In the genomic region with DNA sequence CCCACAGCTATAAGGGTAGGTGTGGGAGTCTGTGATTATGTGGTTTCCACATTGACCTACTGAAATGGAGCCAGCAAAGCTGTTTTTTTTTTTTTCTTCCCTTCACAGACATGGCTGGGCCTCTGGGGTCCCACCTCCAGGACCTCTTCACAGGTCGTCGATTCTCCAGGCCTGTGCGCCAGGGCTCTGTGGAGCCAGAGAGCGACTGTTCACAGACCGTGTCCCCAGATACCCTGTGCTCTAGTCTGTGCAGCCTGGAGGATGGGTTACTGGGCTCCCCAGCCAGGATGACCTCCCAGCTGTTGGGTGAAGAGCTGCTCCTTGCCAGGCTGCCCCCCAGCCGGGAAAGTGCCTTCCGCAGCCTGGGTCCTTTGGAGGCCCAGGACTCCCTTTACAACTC, we compare ENCODE assay signal across 8 mouse cellular contexts. TPM values are rescaled to one million over a fixed set of nuclear protein-coding genes. Genes with fewer than 3 reads are reported as not detected.
DNase-seq lines count a peak whose midpoint lies in the region; ATAC-seq and TF ChIP-seq lines count a peak whose summit lies in the region.

No protein-coding gene starts in this region.

- no peak for DNase-seq in heart, postnatal 36 days
- no peak for DNase-seq in midbrain, embryonic 11.5 days (ENCODE audit: low spot score, missing footprints)
- no peak for DNase-seq in urinary bladder, adult 2 months (ENCODE audit: low spot score)
- DNase-seq in cerebellum, adult 8-10 months = no peak
- DNase-seq in right cerebral cortex, adult 18-20 months = no peak

- no peak for ATAC-seq in heart, embryonic 13.5 days (ENCODE audit: extremely low read depth, insufficient number of reproducible peaks, low FRiP score, low TSS enrichment)
- no peak; the same call in 1 of the 2 replicates for ATAC-seq in forebrain, embryonic 13.5 days
- peak; percentile 41; the same call in 1 of the 2 replicates for ATAC-seq in midbrain, embryonic 11.5 days (ENCODE audit: low FRiP score)

- no peak overlapping the region for H3K4me3 ChIP-seq in heart, embryonic 13.5 days
- peak overlapping the region; percentile 82 for H3K4me3 ChIP-seq in E14TG2a.4 (replicated peaks; ENCODE audit: low read length)
- H3K4me3 ChIP-seq in forebrain, embryonic 13.5 days = no peak overlapping the region
- no peak overlapping the region for H3K4me3 ChIP-seq in midbrain, embryonic 11.5 days (ENCODE audit: low read depth, low read length)

- H3K36me3 ChIP-seq in heart, embryonic 13.5 days = peaks cover 36% of the 10 kb centered on the region
- peaks cover 44% of the 10 kb centered on the region for H3K36me3 ChIP-seq in E14TG2a.4 (ENCODE audit: insufficient read depth, low read length)
- peaks cover 38% of the 10 kb centered on the region for H3K36me3 ChIP-seq in forebrain, embryonic 13.5 days (ENCODE audit: poor library complexity, severe bottlenecking)
- H3K36me3 ChIP-seq in midbrain, embryonic 11.5 days (ENCODE audit: control insufficient read depth, insufficient read depth, low read length) = no peaks in the 10 kb centered on the region

- H3K27ac ChIP-seq in heart, embryonic 13.5 days (replicated peaks) = no peak overlapping the region
- peak overlapping the region; percentile 59 for H3K27ac ChIP-seq in forebrain, embryonic 13.5 days
- H3K27ac ChIP-seq in midbrain, embryonic 11.5 days (ENCODE audit: low read depth, low read length) = peak overlapping the region; percentile 61

- intact Hi-C loops in heart, postnatal 36 days (cut with DNase I) = loop anchor here (10.0 kb wide), 1 partner anchor 1553 kb away; no protein-coding TSS in a partner anchor

- 61% methylated on average over 7 of the region's 7 CpGs for WGBS in heart, embryonic 13.5 days
- WGBS in forebrain, embryonic 13.5 days = 44% methylated on average over 7 of the region's 7 CpGs
- WGBS in midbrain, embryonic 11.5 days = 43% methylated on average over 7 of the region's 7 CpGs

- H3K9ac ChIP-seq in heart, embryonic 13.5 days = peak overlapping the region; percentile 69
- H3K9ac ChIP-seq in forebrain, embryonic 13.5 days = peak overlapping the region; percentile 28
- peak overlapping the region; percentile 41 for H3K9ac ChIP-seq in midbrain, embryonic 11.5 days (ENCODE audit: low read length)

- H3K27me3 ChIP-seq in heart, embryonic 13.5 days (replicated peaks) = peaks cover 3% of the 10 kb centered on the region; the same call in 1 of the 2 replicates
- peaks cover 8% of the 10 kb centered on the region for H3K27me3 ChIP-seq in E14TG2a.4 (ENCODE audit: insufficient read depth, low read length)
- no peaks in the 10 kb centered on the region for H3K27me3 ChIP-seq in forebrain, embryonic 13.5 days
- H3K27me3 ChIP-seq in midbrain, embryonic 11.5 days (ENCODE audit: control insufficient read depth, insufficient read depth, low read length) = no peaks in the 10 kb centered on the region

- peaks cover 26% of the 10 kb centered on the region for H3K4me1 ChIP-seq in heart, embryonic 13.5 days
- H3K4me1 ChIP-seq in E14TG2a.4 (replicated peaks; ENCODE audit: low read depth, low read length) = peaks cover 75% of the 10 kb centered on the region
- peaks cover 25% of the 10 kb centered on the region for H3K4me1 ChIP-seq in forebrain, embryonic 13.5 days
- peaks cover 26% of the 10 kb centered on the region for H3K4me1 ChIP-seq in midbrain, embryonic 11.5 days (ENCODE audit: control insufficient read depth, insufficient read depth, low read length)

- TF ChIP-seq CTCF in E14TG2a.4 (conservative IDR thresholded peaks at IDR 0.05; ENCODE audit: low read length) = no peak

- H3K9me3 ChIP-seq in heart, embryonic 13.5 days = no peaks in the 10 kb centered on the region
- no peaks in the 10 kb centered on the region for H3K9me3 ChIP-seq in E14TG2a.4 (ENCODE audit: low read length)
- H3K9me3 ChIP-seq in forebrain, embryonic 13.5 days (replicated peaks) = no peaks in the 10 kb centered on the region
- H3K9me3 ChIP-seq in midbrain, embryonic 11.5 days (ENCODE audit: control insufficient read depth, low read length) = no peaks in the 10 kb centered on the region

- H3K4me2 ChIP-seq in heart, embryonic 13.5 days = no peak overlapping the region
- H3K4me2 ChIP-seq in forebrain, embryonic 13.5 days = no peak overlapping the region
- no peak overlapping the region for H3K4me2 ChIP-seq in midbrain, embryonic 11.5 days

RNA-seq across cellular contexts. Expression of a gene that starts 8.3 kb away (rescaled TPM):
- 5.1 and 6.0 TPM in 2 replicates for polyA plus RNA-seq in heart, embryonic 13.5 days (2015; fragmentation: Nextera tagmentation; extraction: Ambion mirVana)
- 10 to 100 TPM; 27.9 to 30.2 TPM for total RNA-seq in heart, postnatal 36 days (2021)
- 32.5 and 35.4 TPM in 2 replicates for polyA plus RNA-seq in forebrain, embryonic 13.5 days (2015; fragmentation: Nextera tagmentation; extraction: Ambion mirVana)
- 8.8 and 12.5 TPM in 2 replicates for polyA plus RNA-seq in midbrain, embryonic 11.5 days (2014; fragmentation: Nextera tagmentation; extraction: Ambion mirVana)
- polyA plus RNA-seq in urinary bladder, adult 2 months (2012; rRNA removed) = 14.4 and 18.1 TPM in 2 replicates

RNA-seq across cellular contexts. Expression of a gene that starts 16.1 kb away (rescaled TPM):
- polyA plus RNA-seq in heart, embryonic 13.5 days (2015; fragmentation: Nextera tagmentation; extraction: Ambion mirVana) = 52.6 and 56.2 TPM in 2 replicates
- total RNA-seq in heart, postnatal 36 days (2021) = 10 to 100 TPM; 10.5 to 12.4 TPM
- 101 and 104 TPM in 2 replicates for polyA plus RNA-seq in forebrain, embryonic 13.5 days (2015; fragmentation: Nextera tagmentation; extraction: Ambion mirVana)
- polyA plus RNA-seq in midbrain, embryonic 11.5 days (2014; fragmentation: Nextera tagmentation; extraction: Ambion mirVana) = 104 and 119 TPM in 2 replicates
- 36.3 and 40.9 TPM in 2 replicates for polyA plus RNA-seq in urinary bladder, adult 2 months (2012; rRNA removed)

RNA-seq across cellular contexts. Expression of a gene that starts 16.2 kb away (rescaled TPM):
- polyA plus RNA-seq in heart, embryonic 13.5 days (2015; fragmentation: Nextera tagmentation; extraction: Ambion mirVana) = 3.9 and 4.3 TPM in 2 replicates
- 1 to 10 TPM; 2.3 to 2.6 TPM for total RNA-seq in heart, postnatal 36 days (2021)
- polyA plus RNA-seq in forebrain, embryonic 13.5 days (2015; fragmentation: Nextera tagmentation; extraction: Ambion mirVana) = 13.2 and 14.5 TPM in 2 replicates
- polyA plus RNA-seq in midbrain, embryonic 11.5 days (2014; fragmentation: Nextera tagmentation; extraction: Ambion mirVana) = 15.1 and 16.0 TPM in 2 replicates
- polyA plus RNA-seq in urinary bladder, adult 2 months (2012; rRNA removed) = 12.8 and 14.0 TPM in 2 replicates

RNA-seq across cellular contexts. Expression of a gene that starts 31.6 kb away (rescaled TPM):
- polyA plus RNA-seq in heart, embryonic 13.5 days (2015; fragmentation: Nextera tagmentation; extraction: Ambion mirVana) = 0.39 and 0.83 TPM in 2 replicates
- 1 to 10 TPM; 2.1 to 2.5 TPM for total RNA-seq in heart, postnatal 36 days (2021)
- 1.8 and 2.8 TPM in 2 replicates for polyA plus RNA-seq in forebrain, embryonic 13.5 days (2015; fragmentation: Nextera tagmentation; extraction: Ambion mirVana)
- polyA plus RNA-seq in midbrain, embryonic 11.5 days (2014; fragmentation: Nextera tagmentation; extraction: Ambion mirVana) = 2.6 and 2.7 TPM in 2 replicates
- polyA plus RNA-seq in urinary bladder, adult 2 months (2012; rRNA removed) = 18.1 and 18.5 TPM in 2 replicates

RNA-seq across cellular contexts. Expression of a gene that starts 33.0 kb away (rescaled TPM):
- 0.11 and 0.25 TPM in 2 replicates for polyA plus RNA-seq in heart, embryonic 13.5 days (2015; fragmentation: Nextera tagmentation; extraction: Ambion mirVana)
- under 1 TPM in 1 of 2 experiments, not detected in 1; 0.25 TPM for total RNA-seq in heart, postnatal 36 days (2021)
- 0.68 and 0.74 TPM in 2 replicates for polyA plus RNA-seq in forebrain, embryonic 13.5 days (2015; fragmentation: Nextera tagmentation; extraction: Ambion mirVana)
- polyA plus RNA-seq in midbrain, embryonic 11.5 days (2014; fragmentation: Nextera tagmentation; extraction: Ambion mirVana) = 0.37 and 0.71 TPM in 2 replicates
- polyA plus RNA-seq in urinary bladder, adult 2 months (2012; rRNA removed) = 3.0 and 3.4 TPM in 2 replicates
